Mouse (Mus musculus): ENCODE results near the gene Csrp1. TPM values are rescaled to one million over a fixed set of nuclear protein-coding genes. Genes with fewer than 3 reads are reported as not detected.

Gene Csrp1
- 85.8 TPM for polyA plus RNA-seq (2017; shearing (Covaris generic))

DNA sequence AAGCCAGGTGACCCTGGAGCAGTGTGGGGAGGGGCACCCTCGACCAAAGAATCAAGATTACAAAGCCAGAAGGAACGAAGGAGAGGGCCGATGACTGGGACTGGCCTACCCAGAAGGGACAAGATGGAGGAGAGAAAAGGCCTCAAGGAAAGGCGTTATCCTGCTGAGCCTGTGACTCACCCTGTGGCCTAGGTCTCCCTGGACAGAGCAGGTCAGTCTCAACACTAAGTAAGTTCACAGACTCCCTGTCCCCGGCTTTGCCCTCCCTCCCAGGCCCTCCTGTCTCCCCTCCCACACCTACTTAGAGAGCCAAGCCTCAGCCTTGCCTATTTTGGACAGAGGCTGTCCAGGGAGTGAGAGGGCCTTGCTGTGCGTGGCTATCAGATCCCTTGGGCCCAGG lies at the start of gene Csrp1:
Gene Csrp1 (plus strand): TSS at position 79 of the 400 bp plus-strand sequence.

GRCm38 (mm10) chr1:135765645-135766591 lies 46.1 kb downstream of the Csrp1 start, which contains the start of gene Phlda3:
TSS of gene Phlda3 (plus strand) at chr1:135766119.

GRCm38 (mm10) chr1:135778780-135779535 lies 59.1 kb downstream of the Csrp1 start, which contains the start of gene Tnni1:
TSS of gene Tnni1 (plus strand) at chr1:135779434.

Other genes with a start within 250 kb of the Csrp1 start
- gene Nav1, start 112.8 kb upstream of the Csrp1 start, polyA plus RNA-seq (2017; shearing (Covaris generic)): 0.51 TPM
- gene Phlda3, start 46.1 kb downstream of the Csrp1 start, polyA plus RNA-seq (2017; shearing (Covaris generic)): 1.7 TPM
- 0.27 TPM for gene Tnni1, start 59.4 kb downstream of the Csrp1 start, polyA plus RNA-seq (2017; shearing (Covaris generic))
- 26.8 TPM for gene Lad1, start 98.5 kb downstream of the Csrp1 start, polyA plus RNA-seq (2017; shearing (Covaris generic))
- gene Tnnt2, start 116.3 kb downstream of the Csrp1 start, polyA plus RNA-seq (2017; shearing (Covaris generic)): 0.72 TPM
- gene Pkp1, start 199.1 kb downstream of the Csrp1 start, polyA plus RNA-seq (2017; shearing (Covaris generic)): not detected

All from activated CD4-positive, CD25-positive, alpha-beta regulatory T cell, adult 9 weeks (primary cell).